Mouse (Mus musculus): ENCODE results near the gene Pagr1b.

- TF ChIP-seq CTCF (IDR thresholded peaks at IDR 0.05; ENCODE audit: control insufficient read depth, insufficient read depth, low read length) (no peak), POLR2A (IDR thresholded peaks at IDR 0.05; ENCODE audit: borderline replicate concordance, control insufficient read depth, low read depth, low read length) (no peak)
Observed at GRCm38 (mm10) chr7:127019306-127019960, 3.1 kb upstream of the Pagr1b start.

All from bone marrow, adult 2 months (tissue).